Mouse (Mus musculus) layer of hippocampus, adult 11-12 months (tissue): ENCODE measurements around the gene Ppp1r11.
"Not testable (repeated sequence)": the region's sequence is repeated elsewhere in the genome, so short reads cannot be mapped to it uniquely, and the experiment has no call there.

ENCODE experiments used
- DNase-seq: peaks from one replicate; pipeline ENCODE4 v3.0.0; 2022; ENCODE audit warnings: low spot score

Gene Ppp1r11

GRCm38 (mm10) chr17:36950981-36951947, at the start of gene Ppp1r11:
Gene Ppp1r11 (minus strand): TSS chr17:36951741.
- DNase-seq = peak; percentile 97

GRCm38 (mm10) chr17:37000863-37001262, 49.3 kb upstream of the Ppp1r11 start, which contains the start of gene Zfp57:
Gene Zfp57 (plus strand): TSS chr17:37001163.
- no peak for DNase-seq

- no peak for DNase-seq
Observed at GRCm38 (mm10) chr17:36998477-36998876, 46.9 kb upstream of the Ppp1r11 start.

GRCm38 (mm10) chr17:36997033-36997735, 45.6 kb upstream of the Ppp1r11 start:
- peak; percentile 86 for DNase-seq

- no peak for DNase-seq
Observed at GRCm38 (mm10) chr17:36995448-36995847, 43.9 kb upstream of the Ppp1r11 start.

GRCm38 (mm10) chr17:36994528-36994927, 43.0 kb upstream of the Ppp1r11 start:
- DNase-seq = no peak

GRCm38 (mm10) chr17:36993770-36994325, 42.3 kb upstream of the Ppp1r11 start:
- DNase-seq = no peak

- no peak for DNase-seq
Observed at GRCm38 (mm10) chr17:36992336-36993104, 41.0 kb upstream of the Ppp1r11 start.

GRCm38 (mm10) chr17:36990630-36991029, 39.1 kb upstream of the Ppp1r11 start:
- DNase-seq = not testable (repeated sequence)

- no peak for DNase-seq
Observed at GRCm38 (mm10) chr17:36989437-36989836, 37.9 kb upstream of the Ppp1r11 start, which contains the start of gene H2-M5. Gene H2-M5 (minus strand): TSS chr17:36989537.

- no peak for DNase-seq
Observed at GRCm38 (mm10) chr17:36988475-36988874, 36.9 kb upstream of the Ppp1r11 start.

- DNase-seq = no peak
Observed at GRCm38 (mm10) chr17:36982253-36983155, 31.0 kb upstream of the Ppp1r11 start.

- no peak for DNase-seq
Observed at GRCm38 (mm10) chr17:36981845-36982244, 30.3 kb upstream of the Ppp1r11 start.

GRCm38 (mm10) chr17:36981221-36981813, 29.8 kb upstream of the Ppp1r11 start, which contains the start of gene 2410137M14Rik:
Gene 2410137M14Rik (minus strand): TSS chr17:36981237.
- DNase-seq = no peak

GRCm38 (mm10) chr17:36973271-36973787, 21.8 kb upstream of the Ppp1r11 start:
- DNase-seq = no peak

GRCm38 (mm10) chr17:36972791-36973190, 21.2 kb upstream of the Ppp1r11 start:
- no peak for DNase-seq

GRCm38 (mm10) chr17:36971172-36971850, 19.8 kb upstream of the Ppp1r11 start:
- no peak for DNase-seq

GRCm38 (mm10) chr17:36970316-36970890, 18.9 kb upstream of the Ppp1r11 start:
- DNase-seq = no peak

- DNase-seq = no peak
Observed at GRCm38 (mm10) chr17:36966875-36967274, 15.3 kb upstream of the Ppp1r11 start.
